Mouse (Mus musculus): ENCODE measurements around the gene Prkcsh. TPM values are rescaled to one million over a fixed set of nuclear protein-coding genes. Genes with fewer than 3 reads are reported as not detected.

Gene Prkcsh
- polyA plus RNA-seq, 1 experiment from 2014 or later: 50.6 TPM

GRCm38 (mm10) chr9:22012731-22013130 lies 10.1 kb downstream of the Prkcsh start:
- no peak for ATAC-seq (ENCODE audit: insufficient read depth)
- Histone ChIP-seq H3K4me3 (replicated peaks) (no peak overlapping the region), H3K4me2 (no peak overlapping the region), H3K4me1 (replicated peaks) (peaks cover 4% of the 10 kb centered on the region), H3K9ac (no peak overlapping the region), H3K9me3 (replicated peaks) (no peaks in the 10 kb centered on the region), H3K27me3 (no peaks in the 10 kb centered on the region), H3K36me3 (replicated peaks) (peaks cover 71% of the 10 kb centered on the region), H3K27ac (replicated peaks) (no peak overlapping the region)
- WGBS (ENCODE audit: insufficient replicate concordance): 87% methylated on average over 13 of the region's 13 CpGs

- Histone ChIP-seq H3K4me1 (replicated peaks) (peaks cover 4% of the 10 kb centered on the region), H3K4me2 (no peak overlapping the region), H3K36me3 (replicated peaks) (peaks cover 36% of the 10 kb centered on the region), H3K9me3 (replicated peaks) (no peaks in the 10 kb centered on the region), H3K27ac (replicated peaks) (no peak overlapping the region), H3K27me3 (no peaks in the 10 kb centered on the region), H3K9ac (no peak overlapping the region), H3K4me3 (replicated peaks) (no peak overlapping the region)
- no peak for ATAC-seq (ENCODE audit: insufficient read depth)
- 67% methylated on average over 10 of the region's 10 CpGs for WGBS (ENCODE audit: insufficient replicate concordance)
Observed at GRCm38 (mm10) chr9:22016245-22016644, 13.6 kb downstream of the Prkcsh start.

- H3K4me1 ChIP-seq (replicated peaks): peaks cover 4% of the 10 kb centered on the region
- H3K4me3 ChIP-seq (replicated peaks): no peak overlapping the region
- ATAC-seq (ENCODE audit: insufficient read depth): peak; percentile 69
- H3K36me3 ChIP-seq (replicated peaks): peaks cover 25% of the 10 kb centered on the region
- no peak overlapping the region for H3K27ac ChIP-seq (replicated peaks)
- H3K9me3 ChIP-seq (replicated peaks): no peaks in the 10 kb centered on the region
- H3K9ac ChIP-seq: no peak overlapping the region
- H3K4me2 ChIP-seq: no peak overlapping the region
- 62% methylated on average over 7 of the region's 7 CpGs for WGBS (ENCODE audit: insufficient replicate concordance)
- H3K27me3 ChIP-seq: no peaks in the 10 kb centered on the region
Observed at GRCm38 (mm10) chr9:22017208-22017825, 14.7 kb downstream of the Prkcsh start.

GRCm38 (mm10) chr9:22024592-22024991 lies 22.0 kb downstream of the Prkcsh start:
- no peaks in the 10 kb centered on the region for H3K9me3 ChIP-seq (replicated peaks)
- H3K9ac ChIP-seq: no peak overlapping the region
- no peaks in the 10 kb centered on the region for H3K27me3 ChIP-seq
- H3K36me3 ChIP-seq (replicated peaks): no peaks in the 10 kb centered on the region
- WGBS (ENCODE audit: insufficient replicate concordance): 55% methylated on average over 8 of the region's 8 CpGs
- no peak overlapping the region for H3K4me2 ChIP-seq
- no peak for ATAC-seq (ENCODE audit: insufficient read depth)
- H3K4me3 ChIP-seq (replicated peaks): no peak overlapping the region
- H3K4me1 ChIP-seq (replicated peaks): 0 out of 2 replicates have a peak, but pooled peaks cover 2% of the 10 kb centered on the region
- H3K27ac ChIP-seq (replicated peaks): no peak overlapping the region

- Histone ChIP-seq H3K9ac (no peak overlapping the region), H3K27ac (replicated peaks) (no peak overlapping the region), H3K27me3 (no peaks in the 10 kb centered on the region), H3K9me3 (replicated peaks) (no peaks in the 10 kb centered on the region), H3K4me1 (replicated peaks) (0 out of 2 replicates have a peak, but pooled peaks cover 2% of the 10 kb centered on the region), H3K4me2 (no peak overlapping the region), H3K36me3 (replicated peaks) (no peaks in the 10 kb centered on the region), H3K4me3 (replicated peaks) (no peak overlapping the region)
- WGBS (ENCODE audit: insufficient replicate concordance): 39% methylated on average over 7 of the region's 7 CpGs
- no peak for ATAC-seq (ENCODE audit: insufficient read depth)
Observed at GRCm38 (mm10) chr9:22028467-22028866, 25.9 kb downstream of the Prkcsh start.

DNA sequence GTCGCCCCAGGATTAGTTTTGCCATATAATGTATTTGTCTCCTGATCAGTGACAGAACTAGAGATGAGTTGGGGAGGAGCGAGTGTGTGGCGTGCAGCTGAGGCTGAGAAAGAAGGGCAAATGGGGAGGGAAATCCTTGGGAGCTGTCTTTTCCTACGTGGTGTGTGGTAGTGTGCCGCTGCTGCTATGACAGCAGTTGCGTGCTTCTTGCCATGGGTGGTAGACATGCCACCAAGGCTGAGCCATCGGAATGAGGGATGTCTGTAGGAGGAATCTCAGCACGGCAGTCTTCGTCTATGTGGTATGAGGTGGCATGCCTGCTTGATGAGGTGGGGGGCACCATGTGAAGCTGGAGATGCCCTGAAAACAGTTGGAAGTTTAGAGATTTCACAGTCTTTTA lies 27.8 kb downstream of the Prkcsh start:
- 73% methylated on average over 9 of the region's 9 CpGs for WGBS (ENCODE audit: insufficient replicate concordance)
- ATAC-seq (ENCODE audit: insufficient read depth): no peak
- H3K4me3 ChIP-seq (replicated peaks): no peak overlapping the region

GRCm38 (mm10) chr9:22035300-22036044 lies 32.9 kb downstream of the Prkcsh start:
- 50% methylated on average over 6 of the region's 6 CpGs for WGBS (ENCODE audit: insufficient replicate concordance)
- Histone ChIP-seq H3K9me3 (replicated peaks) (no peaks in the 10 kb centered on the region), H3K27ac (replicated peaks) (no peak overlapping the region), H3K4me2 (no peak overlapping the region), H3K4me3 (replicated peaks) (no peak overlapping the region), H3K4me1 (replicated peaks) (no peaks in the 10 kb centered on the region), H3K27me3 (peaks cover 14% of the 10 kb centered on the region), H3K9ac (no peak overlapping the region), H3K36me3 (replicated peaks) (no peaks in the 10 kb centered on the region)
- no peak for ATAC-seq (ENCODE audit: insufficient read depth)

More for the DNA sequence above, 27.8 kb downstream of the Prkcsh start:
- Histone ChIP-seq H3K27me3 (peaks cover 1% of the 10 kb centered on the region), H3K4me1 (replicated peaks) (0 out of 2 replicates have a peak, but pooled peaks cover 2% of the 10 kb centered on the region), H3K27ac (replicated peaks) (no peak overlapping the region), H3K36me3 (replicated peaks) (no peaks in the 10 kb centered on the region), H3K4me2 (no peak overlapping the region), H3K9ac (no peak overlapping the region), H3K9me3 (replicated peaks) (no peaks in the 10 kb centered on the region)

DNA sequence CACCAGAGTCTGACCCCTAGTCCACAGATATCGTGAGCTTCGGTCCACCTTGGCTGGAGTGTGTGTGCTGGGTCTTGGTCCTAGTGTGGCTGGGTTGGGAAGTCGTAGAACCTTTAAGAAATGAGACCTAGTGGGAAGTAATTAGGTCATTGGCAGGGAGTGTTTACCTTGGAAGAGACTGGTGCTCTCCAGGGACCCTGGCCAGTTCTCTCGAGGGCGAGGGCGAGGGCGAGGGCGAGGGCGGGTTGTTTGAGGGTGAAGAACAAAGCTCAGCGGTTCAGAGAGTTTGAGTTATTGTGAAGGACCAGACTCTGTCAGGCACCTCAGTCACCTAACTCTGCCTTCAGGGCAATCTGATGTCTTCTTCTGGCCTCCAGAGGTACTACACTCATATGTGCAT lies 35.2 kb downstream of the Prkcsh start:
- WGBS (ENCODE audit: insufficient replicate concordance): 56% methylated on average over 10 of the region's 10 CpGs
- H3K4me2 ChIP-seq: no peak overlapping the region
- no peaks in the 10 kb centered on the region for H3K4me1 ChIP-seq (replicated peaks)
- no peaks in the 10 kb centered on the region for H3K36me3 ChIP-seq (replicated peaks)
- H3K9me3 ChIP-seq (replicated peaks): no peaks in the 10 kb centered on the region
- no peak overlapping the region for H3K9ac ChIP-seq
- H3K27me3 ChIP-seq: peaks cover 17% of the 10 kb centered on the region
- no peak overlapping the region for H3K27ac ChIP-seq (replicated peaks)
- no peak overlapping the region for H3K4me3 ChIP-seq (replicated peaks)
- ATAC-seq (ENCODE audit: insufficient read depth): no peak

- no peak for ATAC-seq (ENCODE audit: insufficient read depth)
- no peaks in the 10 kb centered on the region for H3K36me3 ChIP-seq (replicated peaks)
- no peaks in the 10 kb centered on the region for H3K4me1 ChIP-seq (replicated peaks)
- H3K4me2 ChIP-seq: no peak overlapping the region
- H3K27me3 ChIP-seq: peaks cover 26% of the 10 kb centered on the region
- no peaks in the 10 kb centered on the region for H3K9me3 ChIP-seq (replicated peaks)
- no peak overlapping the region for H3K27ac ChIP-seq (replicated peaks)
- H3K9ac ChIP-seq: no peak overlapping the region
- no peak overlapping the region for H3K4me3 ChIP-seq (replicated peaks)
- 39% methylated on average over 2 of the region's 2 CpGs for WGBS (ENCODE audit: insufficient replicate concordance)
Observed at GRCm38 (mm10) chr9:22041832-22042231, 39.2 kb downstream of the Prkcsh start.

DNA sequence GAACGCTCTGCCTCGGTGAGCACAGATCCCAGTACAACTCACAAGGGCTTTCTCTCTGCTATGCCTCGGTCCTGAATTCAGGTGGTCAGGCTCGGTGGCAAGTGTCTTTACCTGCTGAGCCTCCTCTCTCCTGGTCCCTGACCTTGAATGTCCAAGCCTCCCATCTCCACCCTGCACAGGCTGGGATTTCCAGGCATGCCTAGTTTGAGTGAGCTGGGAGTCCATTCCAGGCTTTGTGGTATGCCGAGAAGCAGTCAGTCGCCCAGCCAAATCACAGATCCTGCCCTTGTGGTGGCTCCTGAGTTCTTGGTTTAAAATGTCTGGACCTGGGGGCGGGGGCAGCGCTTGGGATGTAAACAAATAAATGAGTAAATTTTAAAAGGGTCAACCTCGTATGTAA lies 44.7 kb downstream of the Prkcsh start:
- Histone ChIP-seq H3K9me3 (replicated peaks) (0 out of 2 replicates have a peak, but pooled peaks cover 3% of the 10 kb centered on the region), H3K4me1 (replicated peaks) (peaks cover 32% of the 10 kb centered on the region), H3K9ac (no peak overlapping the region), H3K36me3 (replicated peaks) (no peaks in the 10 kb centered on the region), H3K4me3 (replicated peaks) (no peak overlapping the region), H3K4me2 (no peak overlapping the region), H3K27me3 (peaks cover 73% of the 10 kb centered on the region), H3K27ac (replicated peaks) (no peak overlapping the region)
- no peak for ATAC-seq (ENCODE audit: insufficient read depth)
- 31% methylated on average over 9 of the region's 9 CpGs for whole genome bisulfite sequencing (ENCODE audit: insufficient replicate concordance)

GRCm38 (mm10) chr9:22049315-22049714 lies 46.7 kb downstream of the Prkcsh start:
- WGBS (ENCODE audit: insufficient replicate concordance): 61% methylated on average over 11 of the region's 11 CpGs
- no peak for ATAC-seq (ENCODE audit: insufficient read depth)
- peaks cover 91% of the 10 kb centered on the region for H3K27me3 ChIP-seq

More at GRCm38 (mm10) chr9:22049315-22049714, 46.7 kb downstream of the Prkcsh start:
- H3K36me3 ChIP-seq (replicated peaks): no peaks in the 10 kb centered on the region
- no peak overlapping the region for H3K9ac ChIP-seq
- no peak overlapping the region for H3K4me3 ChIP-seq (replicated peaks)
- H3K27ac ChIP-seq (replicated peaks): no peak overlapping the region
- H3K4me2 ChIP-seq: no peak overlapping the region
- H3K9me3 ChIP-seq (replicated peaks): 0 out of 2 replicates have a peak, but pooled peaks cover 3% of the 10 kb centered on the region
- H3K4me1 ChIP-seq (replicated peaks): peaks cover 35% of the 10 kb centered on the region
